ENCODE assay signal across 15 mouse cellular contexts in the genomic region with DNA sequence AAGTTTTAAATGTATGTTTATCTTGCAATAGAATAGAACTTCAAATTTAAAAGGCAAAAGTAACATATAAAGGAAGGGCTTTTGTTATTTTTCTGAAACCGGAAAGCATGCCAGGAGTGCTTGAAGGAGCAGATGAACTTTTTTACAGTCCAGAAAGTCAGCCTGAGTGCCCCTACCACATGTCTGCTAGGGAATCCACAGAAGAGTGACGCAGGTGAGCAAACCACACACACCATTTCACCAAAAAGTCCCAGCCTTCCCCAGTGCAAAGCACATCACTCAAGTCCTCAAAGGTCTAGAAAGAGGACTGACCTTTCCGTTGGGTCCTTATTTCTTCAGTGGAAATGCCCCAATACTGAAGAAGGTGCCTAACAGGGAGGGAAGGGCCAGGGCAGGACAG.
"Had no signal": no experiment of that assay in that cellular context is flagged by ENCODE, and none has a peak within 500 bp of the region (broad histone marks: within the 10 kb centered on the region; RNA-seq: fewer than 3 reads in every experiment).

No protein-coding gene starts in this region.

- H3K27me3 ChIP-seq: limb, embryonic 12.5 days; lung, embryonic 15.5 days; midbrain, embryonic 13.5 days; neural tube, embryonic 13.5 days; stomach, embryonic 15.5 days had no signal

- DNase-seq: kidney, adult 11 months; kidney, adult 9 months; kidney, postnatal 36 days; layer of hippocampus, adult 9-11 months; layer of hippocampus, postnatal 36 days; liver; lung, postnatal 14 days; retina, postnatal 1 day; thymus, postnatal 14 days had no signal

- H3K36me3 ChIP-seq: limb, embryonic 12.5 days; lung, embryonic 15.5 days; midbrain, embryonic 13.5 days; neural tube, embryonic 13.5 days; stomach, embryonic 15.5 days had no signal

- H3K27ac ChIP-seq: kidney, postnatal 0 days; limb, embryonic 12.5 days; lung, embryonic 15.5 days; midbrain, embryonic 13.5 days; neural tube, embryonic 13.5 days; stomach, embryonic 15.5 days had no signal

- H3K9ac ChIP-seq: limb, embryonic 12.5 days; lung, embryonic 15.5 days; midbrain, embryonic 13.5 days; neural tube, embryonic 13.5 days; stomach, embryonic 15.5 days had no signal

- H3K4me3 ChIP-seq: limb, embryonic 12.5 days; lung, embryonic 15.5 days; midbrain, embryonic 13.5 days; neural tube, embryonic 13.5 days; stomach, embryonic 15.5 days had no signal

- H3K9me3 ChIP-seq: limb, embryonic 12.5 days; lung, embryonic 15.5 days; midbrain, embryonic 13.5 days; neural tube, embryonic 13.5 days; stomach, embryonic 15.5 days had no signal

- ATAC-seq: midbrain, embryonic 13.5 days had no signal

- H3K4me1 ChIP-seq: limb, embryonic 12.5 days; lung, embryonic 15.5 days; midbrain, embryonic 13.5 days; neural tube, embryonic 13.5 days; stomach, embryonic 15.5 days had no signal

- H3K4me2 ChIP-seq: limb, embryonic 12.5 days; lung, embryonic 15.5 days; midbrain, embryonic 13.5 days; neural tube, embryonic 13.5 days; stomach, embryonic 15.5 days had no signal
